Mouse (Mus musculus) kidney, adult 18-20 months (tissue): ENCODE measurements around the gene Slc35d1.
"Not testable (repeated sequence)": the region's sequence is repeated elsewhere in the genome, so short reads cannot be mapped to it uniquely, and the experiment has no call there.

Experiments
- DNase-seq: peaks from one replicate; pipeline ENCODE4 v3.0.0; 2021

Slc35d1 gene

DNA sequence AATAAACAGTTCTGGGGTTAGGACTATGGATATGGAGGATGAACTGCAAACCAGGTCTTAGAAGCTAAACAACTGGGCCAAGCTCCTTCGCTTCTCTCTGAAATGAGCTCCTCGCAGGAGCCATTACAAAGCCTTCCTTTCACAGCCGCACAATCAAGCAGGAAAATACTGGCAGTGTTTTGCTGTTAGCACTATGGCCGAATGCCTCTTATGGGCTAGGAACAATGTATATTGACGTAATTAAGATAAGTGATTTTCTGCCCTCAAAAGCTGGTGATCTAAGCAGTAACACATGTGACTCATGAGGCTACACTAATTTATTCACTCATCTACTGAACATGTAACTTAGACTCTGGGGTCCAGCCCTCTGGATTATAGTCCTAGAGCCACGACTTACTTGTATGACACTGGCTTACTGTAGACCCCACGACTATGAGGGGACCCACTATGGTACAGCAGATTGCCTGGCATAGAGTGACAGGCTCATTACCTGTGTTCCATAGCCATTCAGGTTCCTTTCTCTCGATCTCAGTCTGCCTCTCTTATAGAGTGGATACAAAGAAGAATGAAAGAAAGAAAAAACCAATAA lies 34.6 kb downstream of the Slc35d1 start:
- DNase-seq = no peak

DNA sequence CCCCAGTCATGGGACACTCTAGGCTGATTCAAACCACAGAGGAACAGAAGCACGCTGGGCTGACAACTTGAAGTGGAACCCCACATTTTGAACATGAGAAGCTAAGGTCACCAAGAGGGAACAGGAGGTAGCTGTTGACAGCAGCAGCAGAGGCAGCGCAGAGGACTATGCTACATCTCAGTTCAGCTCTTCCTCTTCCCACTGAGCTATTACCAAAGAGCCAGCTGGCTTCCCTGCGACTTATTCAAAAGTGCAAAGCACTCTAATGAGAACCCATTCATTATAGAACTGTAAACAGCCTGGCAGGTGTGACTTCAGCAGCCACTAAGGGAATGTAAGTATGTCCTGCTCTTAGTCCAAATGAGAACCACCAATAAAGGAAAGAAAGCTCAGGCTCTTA lies 35.4 kb downstream of the Slc35d1 start:
- no peak for DNase-seq

- peak; percentile 65 for DNase-seq
These were observed 36.2 kb downstream of the Slc35d1 start for GRCm38 (mm10) chr4:103178635-103179318.

GRCm38 (mm10) chr4:103177681-103178080 lies 37.3 kb downstream of the Slc35d1 start:
- no peak for DNase-seq

DNA sequence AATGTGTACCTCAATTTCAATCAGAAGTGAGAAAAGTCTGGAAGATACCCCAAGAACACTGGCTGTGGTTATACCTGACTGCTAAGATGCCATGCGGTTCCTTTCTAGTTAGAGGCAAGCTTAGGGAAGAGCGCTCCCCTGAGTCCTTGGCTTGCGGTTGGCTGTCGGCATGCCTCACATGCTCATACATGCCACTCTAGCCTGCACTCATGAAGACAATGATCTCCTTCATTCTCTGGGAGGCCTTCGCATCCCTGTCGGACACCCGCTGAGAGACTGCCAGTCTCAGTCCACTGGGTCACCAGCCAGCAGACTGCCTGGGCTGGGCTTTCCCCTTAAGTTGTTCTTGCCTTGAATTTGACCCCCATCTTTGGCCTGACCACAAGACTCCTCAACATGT lies 41.0 kb downstream of the Slc35d1 start:
- DNase-seq = no peak

- no peak for DNase-seq
These were observed 41.5 kb downstream of the Slc35d1 start for GRCm38 (mm10) chr4:103173507-103173906.

GRCm38 (mm10) chr4:103171256-103171655 lies 43.7 kb downstream of the Slc35d1 start:
- DNase-seq = no peak

GRCm38 (mm10) chr4:103166198-103166597 lies 48.8 kb downstream of the Slc35d1 start:
- not testable (repeated sequence) for DNase-seq

DNA sequence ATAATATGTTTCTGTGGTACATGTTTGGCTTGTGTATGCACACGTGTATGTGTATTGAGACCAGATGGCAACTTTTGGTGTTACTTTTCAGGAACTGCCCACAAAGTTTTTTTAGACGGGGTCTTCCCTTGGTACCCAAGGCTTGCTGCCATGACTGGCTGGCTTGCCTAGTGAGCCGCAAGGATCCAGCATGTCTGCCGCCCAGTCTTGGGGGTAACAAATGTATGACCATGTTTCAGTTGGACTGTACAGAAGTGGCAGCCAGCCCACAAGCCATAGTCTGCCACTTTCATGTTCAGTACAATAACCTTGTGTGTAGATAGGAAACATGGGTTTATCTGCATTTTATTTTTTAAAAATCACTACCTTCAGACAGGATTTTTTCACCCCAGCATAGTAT lies 56.2 kb downstream of the Slc35d1 start:
- DNase-seq = no peak

GRCm38 (mm10) chr4:103151946-103152345 lies 63.0 kb downstream of the Slc35d1 start:
- no peak for DNase-seq

- DNase-seq = peak; percentile 77
These were observed 68.6 kb downstream of the Slc35d1 start for GRCm38 (mm10) chr4:103146339-103146738.

DNA sequence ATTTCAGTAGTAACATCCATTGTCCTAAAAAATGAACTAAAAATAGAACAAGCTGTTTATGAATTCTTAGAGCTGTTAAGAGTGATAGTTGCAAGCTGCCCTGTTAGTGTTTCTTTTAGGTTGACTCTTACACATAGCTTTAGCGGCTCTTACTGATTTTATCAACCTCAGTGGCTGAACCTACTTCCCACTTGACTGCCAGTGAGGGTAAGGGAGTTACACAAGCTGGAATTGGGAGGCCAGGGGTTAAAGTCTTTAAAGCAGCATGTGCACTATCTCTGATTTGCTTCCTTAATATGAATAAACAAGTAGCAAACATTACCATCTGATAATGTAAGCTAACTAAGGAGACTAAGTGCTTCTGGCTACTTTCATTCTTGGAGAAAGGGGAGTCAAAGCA lies 78.0 kb downstream of the Slc35d1 start:
- DNase-seq = no peak

DNA sequence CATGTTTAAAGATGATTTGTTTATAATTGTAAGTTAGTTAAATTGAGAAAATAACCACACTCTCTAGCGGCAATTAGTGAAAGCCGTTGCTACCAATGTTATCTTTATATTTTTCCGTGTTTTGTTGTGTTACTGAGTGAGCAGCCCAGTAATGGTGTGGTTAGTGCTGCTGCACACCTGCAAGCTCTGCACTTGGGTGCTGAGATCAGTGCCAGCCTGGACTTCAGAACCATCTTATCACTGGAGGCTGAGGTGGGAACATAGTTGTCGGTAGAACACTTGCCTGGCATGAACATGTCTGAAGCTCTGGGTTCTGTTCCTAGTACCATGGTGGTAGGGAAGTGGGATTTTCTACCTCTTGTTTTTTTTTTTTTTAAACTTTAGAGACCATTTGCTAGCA lies 88.4 kb downstream of the Slc35d1 start:
- no peak for DNase-seq

DNA sequence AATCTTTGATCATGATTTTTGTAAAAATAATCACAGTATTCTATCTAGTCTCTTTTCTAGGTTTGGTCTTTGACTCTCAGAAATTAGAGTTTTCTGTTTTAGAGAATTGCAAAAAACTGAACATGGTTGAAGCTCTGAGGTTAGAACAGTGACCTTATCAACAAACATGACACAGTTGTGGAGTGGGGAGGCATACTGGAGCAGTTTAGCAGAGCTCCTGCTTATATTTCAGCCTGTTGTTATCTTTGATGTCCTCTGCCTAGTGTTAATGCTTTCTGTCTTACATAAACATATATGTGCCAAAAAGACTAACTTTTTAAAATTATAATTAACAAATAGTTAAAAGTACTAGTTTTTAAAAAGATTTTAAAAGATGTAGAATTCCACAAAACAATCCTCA lies 91.4 kb downstream of the Slc35d1 start:
- DNase-seq = no peak

GRCm38 (mm10) chr4:103123086-103123485 lies 91.9 kb downstream of the Slc35d1 start:
- DNase-seq = no peak

GRCm38 (mm10) chr4:103120874-103121389 lies 94.0 kb downstream of the Slc35d1 start:
- DNase-seq = no peak
